Mouse (Mus musculus) ovary, adult 10 weeks (tissue): Measurements from ENCODE around the gene Spats2. TPM values are rescaled to one million over a fixed set of nuclear protein-coding genes. Genes with fewer than 3 reads are reported as not detected.

Experiments
- polyA plus RNA-seq: library from polyadenylated mRNA; stranded (reverse); fragments of 350-450 nt; fragmentation: Illumina TruSeq; extraction: RNeasy Lipid Tissue Mini Kit (QIAGEN cat#74804); gene quantifications from one replicate; pipeline ENCODE4 v1.2.3, GENCODE M21; 2014

Gene Spats2
- polyA plus RNA-seq = 84.2 TPM

DNA sequence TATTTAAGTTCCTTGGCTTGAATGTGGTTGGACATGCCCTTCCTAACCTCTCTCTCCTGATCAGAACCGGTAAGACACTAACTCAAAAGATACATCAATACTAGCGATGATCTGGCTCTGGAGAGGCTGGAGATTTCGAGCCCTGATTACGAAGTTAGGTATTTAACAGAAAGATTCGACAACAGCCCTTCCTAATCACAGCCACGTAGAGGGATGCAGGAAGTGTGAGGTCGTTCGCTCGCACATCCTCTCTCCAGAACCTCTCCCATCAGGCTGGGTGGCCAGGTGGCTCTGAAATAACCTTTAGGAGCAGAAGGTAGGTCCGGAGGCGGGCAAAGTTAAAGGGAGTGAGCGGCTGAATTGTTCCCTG lies at the start of gene Spats2:
Gene Spats2 (plus strand): TSS at position 206 of the 370 bp plus-strand sequence.

DNA sequence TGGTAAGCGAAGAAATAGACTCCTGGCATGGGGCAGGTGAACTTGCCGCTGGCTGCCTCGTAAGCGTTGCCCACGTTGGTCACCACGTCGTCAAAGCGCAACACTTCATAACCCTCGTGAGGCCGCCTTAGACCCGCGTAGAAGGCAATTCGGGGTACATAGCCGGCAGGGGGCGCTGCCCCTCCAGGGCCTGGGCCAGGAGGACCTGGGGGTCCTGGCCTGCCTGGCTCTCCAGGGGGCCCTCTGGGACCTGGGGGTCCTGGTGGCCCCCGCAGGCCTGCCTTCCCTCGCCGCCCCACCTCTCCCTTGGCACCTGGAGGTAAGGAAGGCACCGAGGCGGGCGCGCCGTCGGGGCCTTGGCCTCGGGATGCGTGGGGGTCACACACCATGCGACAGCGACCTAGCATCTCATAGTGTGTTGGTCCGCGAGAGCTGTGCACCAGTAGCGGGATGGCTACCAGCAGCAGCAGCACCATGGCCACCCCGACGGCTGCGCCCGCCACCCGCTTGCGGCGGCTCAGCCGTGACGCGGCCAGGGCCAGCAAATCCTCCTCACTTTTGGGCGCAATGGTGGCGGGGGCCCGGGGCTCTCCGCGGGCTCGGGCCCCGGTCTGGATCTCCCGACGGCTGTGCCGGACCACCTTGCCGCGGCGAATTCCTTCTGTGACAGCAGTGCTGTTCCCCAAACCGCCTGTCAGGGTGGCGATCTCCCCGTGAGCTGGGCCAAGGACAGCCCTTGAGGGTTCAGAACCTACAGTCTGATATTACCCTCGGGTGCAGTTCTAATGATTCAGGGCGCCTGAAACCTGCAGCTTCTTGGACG lies 38.3 kb upstream of the Spats2 start, which contains the start of gene C1ql4:
Gene C1ql4 (minus strand): TSS at position 565 of the 823 bp plus-strand sequence.

DNA sequence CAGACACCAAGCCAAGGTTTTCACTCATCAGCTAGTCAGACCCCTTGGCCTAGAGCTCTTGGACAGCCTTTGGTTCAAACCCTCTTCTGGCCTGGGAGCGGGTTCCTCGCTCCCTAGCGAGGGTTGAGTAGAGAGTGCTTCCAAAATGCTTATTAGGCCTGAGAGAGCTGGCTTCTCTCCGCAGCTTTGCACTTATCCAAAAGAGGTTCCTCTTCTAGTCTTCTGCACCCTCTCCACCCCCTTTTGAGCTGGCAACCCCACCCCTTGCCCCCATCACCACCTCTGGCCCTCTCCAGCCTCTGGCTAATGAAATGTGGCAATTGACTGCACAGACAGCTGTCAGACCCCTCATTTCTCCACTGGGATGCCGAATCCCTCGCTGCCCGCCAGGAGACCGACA lies 32.8 kb upstream of the Spats2 start, which contains the start of gene Dnajc22:
Gene Dnajc22 (plus strand): TSS at position 301 of the 400 bp plus-strand sequence.

DNA sequence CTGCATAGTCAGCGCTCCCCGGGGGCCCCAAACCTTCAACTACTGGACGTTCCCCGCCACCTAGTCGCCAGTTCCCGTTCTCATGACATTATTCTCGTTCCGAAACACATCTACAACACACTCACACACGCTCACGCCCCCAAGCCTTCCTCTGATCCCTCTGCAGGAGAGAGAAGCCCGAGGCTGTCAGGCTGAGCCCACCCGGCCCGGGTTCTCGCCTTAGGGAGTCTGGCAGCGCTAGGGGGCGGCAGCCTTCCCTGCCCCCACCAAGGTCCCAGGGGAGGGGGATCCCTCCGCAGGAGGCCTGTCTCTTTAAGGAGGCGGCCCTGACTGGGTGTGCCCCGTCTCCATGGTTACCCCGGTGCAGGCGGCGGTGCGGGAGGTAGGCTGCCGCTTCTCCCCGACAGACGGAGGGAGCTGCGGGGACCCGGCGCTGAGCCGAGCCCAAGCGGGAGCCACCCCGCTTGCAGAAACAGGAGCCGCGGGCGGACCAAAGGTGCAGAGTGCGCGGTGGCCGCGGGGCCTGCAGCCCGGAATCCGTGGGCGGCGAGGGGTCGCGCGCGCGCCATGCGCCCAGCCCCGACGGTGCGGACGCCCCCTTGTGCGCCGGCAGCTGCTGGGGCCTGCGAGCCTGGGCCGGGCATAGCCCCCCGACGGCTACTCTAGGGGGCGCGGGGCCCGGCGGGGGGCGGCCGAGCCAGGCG lies 98.6 kb downstream of the Spats2 start, which contains the start of gene Kcnh3:
Gene Kcnh3 (plus strand): TSS at position 654 of the 704 bp plus-strand sequence.

DNA sequence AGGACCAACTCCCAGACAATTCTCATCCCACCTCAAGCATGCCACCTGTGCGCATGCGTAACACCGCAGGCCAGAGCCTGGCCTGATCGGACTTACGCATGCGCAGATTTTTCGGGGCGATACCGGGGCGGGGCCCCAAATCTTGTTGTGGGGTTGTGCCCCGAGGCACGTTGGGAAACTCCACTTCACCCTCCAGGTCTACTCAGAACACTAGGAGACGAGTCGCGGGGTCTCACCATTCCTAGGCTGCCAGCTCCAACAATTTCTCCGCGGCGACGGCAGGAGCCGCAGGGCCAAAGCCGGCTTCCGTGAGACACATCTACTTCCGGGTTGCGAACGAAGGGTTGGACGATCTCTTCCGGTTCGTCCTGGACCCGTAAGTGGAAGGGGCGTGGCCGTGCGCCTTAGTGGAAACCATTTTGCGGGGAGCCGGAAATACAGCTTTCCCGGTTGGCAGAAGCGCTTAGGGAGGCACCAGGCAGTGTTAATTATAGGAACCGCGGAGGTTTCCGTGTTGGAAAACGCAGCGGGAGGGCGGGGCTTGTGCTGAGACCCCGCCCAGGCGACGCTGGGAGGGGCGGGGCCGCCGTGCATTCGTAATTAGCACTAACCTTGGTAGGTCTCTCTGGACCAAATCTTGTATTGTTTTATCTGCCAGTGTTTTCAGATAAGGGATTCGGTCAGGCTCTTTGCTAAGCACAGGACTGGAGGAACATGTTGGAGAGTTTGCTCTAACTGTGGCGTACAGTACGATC lies 126.1 kb downstream of the Spats2 start, which contains the start of gene Mcrs1:
Gene Mcrs1 (minus strand): TSS at position 336 of the 755 bp plus-strand sequence.

Other genes starting within 250 kb of the Spats2 start
- 2.3 TPM for gene Rhebl1, start 231.4 kb upstream of the Spats2 start, polyA plus RNA-seq
- 4.8 TPM for gene Dhh, start 227.4 kb upstream of the Spats2 start, polyA plus RNA-seq
- 2.1 TPM for gene Lmbr1l, start 207.7 kb upstream of the Spats2 start, polyA plus RNA-seq
- gene Tuba1b, start 191.4 kb upstream of the Spats2 start, polyA plus RNA-seq = 91.9 TPM
- not detected for gene Gm49450, start 172.4 kb upstream of the Spats2 start, polyA plus RNA-seq
- gene Tuba1a, start 172.2 kb upstream of the Spats2 start, polyA plus RNA-seq = 108 TPM
- 8.6 TPM for gene Tuba1c, start 96.0 kb upstream of the Spats2 start, polyA plus RNA-seq
- not detected for gene Prph, start 70.7 kb upstream of the Spats2 start, polyA plus RNA-seq
- 0.23 TPM for gene Troap, start 51.3 kb upstream of the Spats2 start, polyA plus RNA-seq
- gene C1ql4, start 38.1 kb upstream of the Spats2 start, polyA plus RNA-seq = not detected
- not detected for gene Dnajc22, start 32.7 kb upstream of the Spats2 start, polyA plus RNA-seq
- gene Kcnh3, start 98.9 kb downstream of the Spats2 start, polyA plus RNA-seq = not detected
- not detected for gene Mcrs1, start 126.0 kb downstream of the Spats2 start, polyA plus RNA-seq
- gene Prpf40b, start 169.2 kb downstream of the Spats2 start, polyA plus RNA-seq = 4.0 TPM
- 0.29 TPM for gene Fam186b, start 170.0 kb downstream of the Spats2 start, polyA plus RNA-seq
- 4.4 TPM for gene Fmnl3, start 244.6 kb downstream of the Spats2 start, polyA plus RNA-seq